Mouse (Mus musculus) gastrocnemius, postnatal 4 days (tissue): ENCODE measurements around the gene Phf21b. TPM values are rescaled to one million over a fixed set of nuclear protein-coding genes. Genes with fewer than 3 reads are reported as not detected.
"Not testable (repeated sequence)": the region's sequence is repeated elsewhere in the genome, so short reads cannot be mapped to it uniquely, and the experiment has no call there.

Experiments used
- DNase-seq, 2 experiments: peaks; one replicate each; pipeline ENCODE4 v3.0.0; 2021 to 2022; ENCODE audit warnings: low spot score in 2 of 2, mixed read lengths in 2 of 2
- long read RNA-seq, 2 experiments: library from polyadenylated mRNA; stranded (forward); transcript quantifications; one replicate each; pipeline ENCODE4 v2.0.0; 2021
- total RNA-seq, 2 experiments: library from RNA; stranded (reverse); gene quantifications; 2 replicates each; pipeline ENCODE4 v1.2.3; 2021

Gene Phf21b
- 1 to 10 TPM in 1 of 2 experiments, under 1 TPM in 1; 0.57 to 2.1 TPM for total RNA-seq
- long read RNA-seq, experiment 1, partial matches to known transcripts = 0 of 1 reads
- long read RNA-seq, experiment 1, other reads (novel, unspliced or antisense) = 0 of 1 reads
- long read RNA-seq, experiment 2, partial matches to known transcripts = 1 of 2 reads
- long read RNA-seq, experiment 2, other reads (novel, unspliced or antisense) = 1 of 2 reads

GRCm38 (mm10) chr15:84856006-84856995 is at the start of gene Phf21b:
Gene Phf21b, minus strand, starts transcription at chr15:84856049.
- peak; percentile 73 to 84 for DNase-seq

- DNase-seq = no peak
These were observed 48.1 kb upstream of the Phf21b start for GRCm38 (mm10) chr15:84903843-84904385.

GRCm38 (mm10) chr15:84898077-84898476 is 42.2 kb upstream of the Phf21b start:
- no peak for DNase-seq

GRCm38 (mm10) chr15:84896664-84897063 is 40.8 kb upstream of the Phf21b start:
- DNase-seq = no peak

GRCm38 (mm10) chr15:84896216-84896615 is 40.4 kb upstream of the Phf21b start:
- DNase-seq = not testable (repeated sequence)

GRCm38 (mm10) chr15:84891658-84892057 is 35.8 kb upstream of the Phf21b start:
- peak; percentile 38 to 50 for DNase-seq

GRCm38 (mm10) chr15:84891246-84891645 is 35.4 kb upstream of the Phf21b start:
- DNase-seq = no peak

- no peak for DNase-seq
These were observed 32.2 kb upstream of the Phf21b start for GRCm38 (mm10) chr15:84888066-84888465.

- no peak for DNase-seq
These were observed 21.4 kb upstream of the Phf21b start for GRCm38 (mm10) chr15:84877029-84877815.

GRCm38 (mm10) chr15:84873867-84874266 is 18.0 kb upstream of the Phf21b start:
- no peak for DNase-seq

- DNase-seq = no peak
These were observed 17.2 kb upstream of the Phf21b start for GRCm38 (mm10) chr15:84873079-84873478.

GRCm38 (mm10) chr15:84871802-84872201 is 16.0 kb upstream of the Phf21b start:
- no peak for DNase-seq

GRCm38 (mm10) chr15:84861911-84862310 is 6.1 kb upstream of the Phf21b start:
- no peak for DNase-seq

GRCm38 (mm10) chr15:84857623-84858022 is 1.8 kb upstream of the Phf21b start:
- DNase-seq = no peak

GRCm38 (mm10) chr15:84854921-84855901 is 638 bp downstream of the Phf21b start:
- DNase-seq = peak in 1 of 2 experiments; percentile 36

- peak; percentile 15 to 26 for DNase-seq
These were observed 1.6 kb downstream of the Phf21b start for GRCm38 (mm10) chr15:84854171-84854811.

- peak; percentile 70 to 79 for DNase-seq
These were observed 2.4 kb downstream of the Phf21b start for GRCm38 (mm10) chr15:84853261-84854137.

GRCm38 (mm10) chr15:84852457-84853070 is 3.3 kb downstream of the Phf21b start:
- no peak for DNase-seq
